Mouse (Mus musculus): ENCODE measurements around the gene Smarcal1.

Smarcal1 gene

DNA sequence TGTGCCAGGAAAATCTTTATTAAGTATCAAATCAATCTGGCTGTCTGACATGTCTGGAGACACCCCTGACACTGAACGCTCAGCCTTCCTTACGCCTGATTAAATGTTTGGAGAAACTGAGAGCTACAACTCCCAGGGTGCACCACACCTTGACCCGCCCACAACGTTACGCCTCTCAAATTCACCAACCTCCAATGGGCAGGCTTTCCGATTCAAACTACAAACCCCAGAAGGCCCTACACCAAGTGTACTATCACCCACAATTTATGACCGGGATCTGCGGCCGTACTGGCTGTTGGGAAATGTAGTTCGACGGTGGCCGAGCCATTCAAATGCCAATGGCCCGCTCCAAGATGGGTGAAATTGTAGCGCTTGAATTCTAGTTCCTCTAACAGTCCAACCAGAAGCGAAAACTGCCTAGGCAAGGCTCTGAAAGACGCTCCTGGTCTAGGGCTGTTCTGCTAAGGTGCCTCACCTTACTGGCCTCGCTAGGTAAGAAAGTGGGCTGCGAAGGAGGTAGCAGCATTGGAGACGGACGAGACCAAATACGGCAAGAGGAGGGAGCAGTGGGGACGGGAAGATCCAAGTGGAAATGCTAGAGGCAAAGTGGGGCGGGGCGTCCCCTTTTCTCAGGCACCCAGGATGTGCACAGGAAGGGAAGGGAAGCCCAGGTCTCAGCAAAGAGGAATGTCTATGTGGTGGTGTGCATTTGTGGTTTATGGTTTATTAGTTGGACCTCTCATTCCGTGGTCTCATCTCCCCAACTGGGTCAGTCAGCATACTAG is at the start of gene Smarcal1:
Gene Smarcal1, plus strand, starts transcription at position 305 of the 785 bp plus-strand sequence.
- DNase-seq: peak; percentile 92

DNA sequence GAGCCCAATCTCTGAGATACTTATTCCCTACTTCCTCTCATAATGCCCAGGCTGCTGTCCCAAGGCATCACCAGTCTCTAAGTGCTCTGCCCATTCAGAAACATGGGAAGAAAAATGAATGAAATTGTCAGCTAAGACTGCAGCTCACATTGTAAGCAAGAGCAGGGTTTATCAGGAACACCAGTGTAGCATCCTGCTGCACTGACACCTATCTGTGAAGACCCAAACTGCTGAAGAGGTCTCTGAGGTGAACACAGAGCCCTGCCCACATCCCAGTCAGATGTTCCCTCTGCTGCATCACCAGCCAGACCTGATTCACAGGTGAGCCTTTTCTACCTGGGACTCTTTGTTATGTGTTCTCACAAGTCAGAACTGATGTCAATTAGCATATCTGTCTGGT is 49.6 kb upstream of the Smarcal1 start:
- DNase-seq: no peak

DNA sequence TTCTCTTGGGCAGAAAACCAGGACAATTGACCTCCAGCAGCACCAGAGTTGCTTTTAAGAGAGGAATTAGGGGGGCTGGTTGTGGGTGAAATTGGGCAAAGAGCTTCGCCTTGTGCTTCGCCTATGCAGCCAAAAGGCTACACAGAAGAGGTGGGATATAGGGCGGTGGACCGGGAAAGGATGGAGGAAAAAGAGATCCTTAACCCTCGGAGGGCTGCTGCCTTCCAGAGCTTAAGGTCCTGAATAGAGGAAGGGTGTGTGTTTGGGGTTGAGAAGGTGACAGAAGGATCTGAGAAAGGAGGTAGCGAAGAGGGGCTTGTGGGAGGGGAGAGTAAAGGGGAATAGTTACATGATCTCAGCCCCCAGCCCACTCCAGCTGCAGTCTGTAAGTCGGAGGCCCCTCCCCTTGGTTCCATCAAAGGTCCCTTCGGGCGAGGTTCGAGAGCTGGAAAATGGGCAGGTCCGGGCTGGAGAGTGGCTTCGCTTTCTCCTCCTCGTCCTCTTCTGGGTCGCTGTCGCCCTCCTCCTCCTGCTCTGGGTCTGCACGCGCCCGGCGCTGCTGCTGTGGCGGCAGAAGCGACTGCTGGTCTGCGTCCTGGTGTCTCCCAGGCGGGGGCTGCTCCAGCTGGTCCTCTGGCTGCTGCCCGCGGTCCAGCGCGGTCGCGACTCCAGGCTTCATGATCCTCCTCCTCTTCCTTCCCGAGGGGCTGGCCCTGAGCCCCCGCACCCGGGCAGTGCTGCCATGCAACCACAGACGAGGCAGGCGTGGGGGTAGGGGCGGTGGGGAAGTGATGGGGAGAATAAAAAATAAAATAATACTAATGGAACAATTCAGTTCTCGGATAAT is 47.1 kb upstream of the Smarcal1 start:
- no peak for DNase-seq

DNA sequence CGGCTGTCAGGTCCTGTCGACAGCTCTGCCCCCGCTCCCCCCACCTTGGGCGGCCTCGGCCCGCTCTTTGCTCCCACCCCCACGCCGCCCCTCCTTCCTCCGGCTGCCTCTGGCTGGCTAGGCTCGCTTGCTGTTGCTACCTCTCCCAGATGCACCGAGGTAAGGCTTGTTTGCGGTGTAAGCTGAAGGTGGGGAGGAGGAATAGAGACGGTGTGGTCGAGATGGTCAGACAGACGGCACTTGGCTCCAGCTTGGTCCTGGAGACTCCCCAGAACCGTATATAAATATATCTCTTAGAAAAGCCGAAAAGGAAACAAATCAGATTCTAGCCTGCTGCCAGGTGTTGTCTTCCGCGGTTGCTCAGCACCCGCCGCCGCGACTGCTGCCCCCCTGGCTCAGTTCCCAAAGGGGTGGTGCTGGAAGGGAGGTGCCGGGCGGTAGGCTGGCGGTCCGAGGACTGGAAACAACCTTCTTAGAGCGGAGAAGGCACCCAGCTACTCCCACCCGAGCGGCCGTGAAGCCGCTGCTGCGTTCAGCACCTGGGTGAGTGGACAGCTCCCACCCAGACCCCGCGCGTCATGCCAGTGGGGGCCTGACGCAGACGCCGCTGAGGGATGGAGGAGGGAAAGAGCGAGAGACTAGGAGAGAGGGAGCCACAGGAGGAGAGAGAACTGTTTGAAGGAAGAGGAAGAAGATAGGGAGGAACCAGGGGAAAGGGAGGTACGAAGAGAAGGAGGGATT is 46.3 kb upstream of the Smarcal1 start, which contains the start of gene March4:
Gene March4, minus strand, starts transcription at position 320 of the 741 bp plus-strand sequence.
- DNase-seq: peak; percentile 59

DNA sequence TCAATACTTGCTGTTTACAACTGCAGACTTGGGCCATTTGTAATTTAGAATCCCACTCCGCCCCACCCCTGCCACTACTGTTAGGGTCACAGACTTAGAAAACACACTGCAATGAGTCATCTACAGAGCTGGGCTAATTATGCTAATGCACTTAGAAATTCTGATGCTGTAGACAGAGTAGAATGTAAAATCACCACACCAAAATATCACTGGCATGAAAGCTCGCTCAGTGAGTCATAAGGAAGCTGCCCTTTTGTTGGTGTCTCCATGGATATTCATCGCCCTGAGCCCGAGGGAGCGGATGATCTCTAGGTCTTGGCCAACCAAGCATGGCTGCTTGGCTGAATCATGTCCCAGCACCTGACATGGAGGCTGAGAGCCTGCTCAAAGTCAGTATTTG is 44.8 kb upstream of the Smarcal1 start:
- DNase-seq: no peak

DNA sequence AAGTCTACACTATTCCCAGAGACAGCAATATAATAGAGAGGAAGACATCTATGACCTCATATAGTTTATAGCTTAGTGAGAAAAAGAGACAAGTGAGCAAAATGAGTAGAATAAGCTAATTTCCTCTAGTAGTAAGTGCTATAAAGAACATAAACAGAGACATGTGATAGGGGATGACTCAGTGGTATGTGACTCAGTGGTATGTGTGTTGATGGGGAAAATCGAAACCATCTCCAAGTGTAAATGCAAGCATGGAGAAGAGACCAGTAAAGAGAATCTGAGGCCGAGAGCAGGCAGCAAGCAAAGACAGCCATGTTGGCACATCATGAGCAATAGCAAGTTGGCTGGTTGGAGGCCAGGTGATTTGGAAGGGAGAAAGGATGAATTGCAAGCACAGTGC is 32.7 kb upstream of the Smarcal1 start:
- DNase-seq: no peak

DNA sequence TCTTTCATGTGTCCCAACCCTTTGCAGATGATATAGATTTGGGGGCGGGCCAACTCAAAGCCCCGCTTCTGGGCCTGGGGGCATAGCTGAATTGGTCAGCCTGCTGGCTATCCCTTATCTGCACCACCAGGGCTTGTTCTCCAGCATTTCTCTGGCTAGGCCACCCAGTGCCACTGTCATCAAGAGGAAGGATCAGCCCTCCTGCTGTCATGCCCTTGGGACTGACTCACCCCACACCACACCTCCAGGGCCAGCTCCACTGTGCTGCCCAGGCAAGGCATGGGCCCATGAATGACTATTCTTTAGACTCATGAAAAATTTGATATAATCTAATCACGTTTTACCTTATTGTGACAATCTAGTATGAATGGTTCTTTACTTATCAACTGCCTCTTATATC is 26.6 kb upstream of the Smarcal1 start:
- no peak for DNase-seq

DNA sequence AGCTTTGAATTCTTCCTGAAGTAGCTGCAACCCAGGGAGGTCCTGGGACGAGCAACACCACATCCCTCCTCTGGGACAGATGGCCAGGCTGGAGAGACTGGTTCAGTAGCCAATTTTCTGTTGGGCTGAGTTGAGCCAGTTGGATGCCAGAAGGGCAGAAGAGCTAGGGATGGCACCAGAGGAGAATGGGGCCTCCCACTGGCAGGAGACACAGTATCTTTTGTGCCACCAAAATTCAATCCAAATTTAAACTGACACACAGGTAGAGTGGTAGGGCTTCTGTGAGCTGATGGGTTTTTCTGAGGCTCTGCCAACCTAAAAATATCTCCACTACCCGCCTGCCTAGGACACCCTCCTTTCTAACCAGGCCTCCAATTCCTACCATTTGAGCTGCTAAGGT is 24.4 kb upstream of the Smarcal1 start:
- DNase-seq: no peak

DNA sequence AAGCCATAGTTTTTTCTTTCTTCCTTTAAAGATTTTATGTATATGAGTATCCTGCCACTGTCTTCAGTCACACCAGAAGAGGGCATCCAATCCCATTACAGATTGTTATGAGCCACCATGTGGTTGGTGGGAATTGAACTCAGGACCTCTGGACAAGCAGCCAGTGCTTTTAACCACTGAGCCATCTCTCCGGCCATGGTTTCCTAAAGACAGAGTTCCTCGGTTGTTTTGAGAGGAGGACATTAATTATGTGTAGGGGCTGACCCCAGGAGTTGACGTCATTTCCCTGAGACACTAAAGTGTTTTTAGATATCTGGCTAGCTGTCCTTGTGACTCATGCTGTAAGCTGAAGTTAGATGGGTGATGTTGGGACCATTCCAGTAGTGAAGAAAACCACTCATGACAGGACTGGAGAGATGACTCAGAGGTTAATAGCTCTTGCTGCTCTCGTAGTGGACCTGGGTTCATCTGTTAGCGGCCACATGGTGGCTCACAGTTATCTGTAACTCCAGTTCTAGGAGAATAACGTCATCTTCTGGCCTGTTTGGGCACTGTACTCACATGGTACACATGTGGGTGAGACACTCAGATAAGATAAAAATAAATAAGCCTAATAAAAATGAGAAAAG is 18.6 kb upstream of the Smarcal1 start:
- no peak for DNase-seq

DNA sequence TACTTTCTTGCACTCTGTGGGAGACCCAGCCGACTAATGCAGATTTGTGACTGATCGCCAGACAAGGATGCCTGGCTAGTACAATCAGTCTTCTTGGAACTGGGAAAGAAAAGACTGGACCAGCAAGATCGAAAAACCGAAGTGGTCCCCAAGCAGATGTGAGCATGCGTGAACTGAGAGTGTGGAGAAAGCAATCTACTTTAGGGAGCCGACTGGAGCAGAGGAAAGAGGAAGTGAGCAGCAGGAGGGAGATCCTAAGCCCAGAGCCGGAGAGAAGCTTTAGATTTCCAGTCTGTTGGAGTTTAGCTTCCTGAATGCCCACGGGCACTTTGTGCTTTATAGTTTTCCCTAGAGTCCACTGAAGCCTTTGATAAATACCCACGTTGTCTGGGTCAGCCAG is 16.0 kb upstream of the Smarcal1 start:
- DNase-seq: no peak

DNA sequence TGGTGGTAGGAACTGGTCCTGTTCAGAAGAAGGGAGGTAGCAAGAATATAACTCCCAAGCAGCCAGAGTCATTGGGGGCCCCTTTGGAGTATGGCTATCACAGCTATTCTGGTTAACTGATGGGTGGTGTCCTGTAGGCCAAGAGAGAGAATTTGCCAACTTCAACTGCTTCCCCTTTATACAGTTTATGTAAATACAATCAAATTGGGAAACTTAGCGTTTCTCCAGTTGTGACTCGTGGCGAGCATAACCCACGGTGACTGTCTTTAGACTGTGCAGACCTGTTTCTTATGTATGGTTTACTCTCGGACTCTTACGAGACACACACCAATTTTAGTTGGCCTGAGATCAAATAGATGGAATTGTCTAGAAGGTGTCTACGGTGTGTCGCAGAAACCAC is 14.3 kb upstream of the Smarcal1 start:
- DNase-seq: no peak

DNA sequence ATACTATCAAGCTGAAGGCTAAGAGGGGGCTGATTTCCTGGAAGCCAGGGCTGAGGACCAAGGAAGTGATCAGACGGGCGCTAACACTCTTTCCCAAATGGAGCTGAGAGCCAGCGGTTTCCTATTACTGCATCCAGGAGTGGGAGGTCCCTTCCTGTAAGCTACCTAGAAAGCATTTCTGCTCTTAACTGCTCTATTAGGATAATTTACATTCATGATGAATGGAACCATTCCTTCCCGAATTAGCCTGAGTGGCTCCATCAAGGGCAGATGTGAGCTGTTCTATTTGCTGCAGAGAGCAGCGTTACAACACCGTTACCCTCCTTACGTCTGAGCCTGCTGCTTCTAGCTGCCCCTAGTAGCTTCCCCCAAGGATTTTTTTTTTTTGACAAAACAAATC is 9.0 kb upstream of the Smarcal1 start:
- no peak for DNase-seq

DNA sequence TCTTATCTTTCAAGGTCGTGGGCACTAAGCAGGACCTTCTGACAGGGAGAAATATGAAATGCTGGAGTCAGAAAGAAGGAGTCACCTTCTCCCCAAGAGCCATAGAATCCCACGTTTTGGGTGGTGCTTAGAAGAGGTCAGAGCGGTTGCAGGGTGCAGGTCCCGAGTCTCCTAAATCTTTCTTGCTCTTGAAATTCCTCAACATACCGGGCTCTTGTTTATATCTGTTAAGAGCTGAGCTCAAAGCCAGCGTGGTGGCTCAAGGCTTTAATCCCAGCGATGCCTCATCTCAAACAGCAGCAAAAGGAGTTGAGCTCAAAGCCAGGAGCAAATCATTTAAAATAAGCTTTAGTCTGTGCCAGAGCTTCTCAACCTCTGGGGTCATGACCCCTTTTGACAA is 8.4 kb upstream of the Smarcal1 start:
- DNase-seq: no peak

DNA sequence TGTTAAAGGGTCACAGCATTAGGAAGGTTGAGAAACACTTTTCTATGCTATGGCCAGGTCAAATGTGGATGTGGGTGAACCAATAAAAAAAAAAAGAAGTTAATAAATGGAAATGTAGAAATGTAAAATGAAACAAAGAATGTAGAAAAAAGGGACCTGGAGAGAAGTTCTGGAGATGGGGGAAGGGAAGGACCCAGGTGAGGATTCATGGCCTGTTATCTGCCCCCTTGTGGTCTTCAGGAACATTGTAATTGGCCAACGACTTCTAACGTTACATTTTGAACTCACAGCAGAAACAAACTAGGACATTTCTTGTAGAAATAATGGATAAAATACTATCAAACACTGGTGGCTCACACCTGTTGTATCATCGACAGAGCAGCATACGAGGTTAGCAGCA is 7.9 kb upstream of the Smarcal1 start:
- no peak for DNase-seq

DNA sequence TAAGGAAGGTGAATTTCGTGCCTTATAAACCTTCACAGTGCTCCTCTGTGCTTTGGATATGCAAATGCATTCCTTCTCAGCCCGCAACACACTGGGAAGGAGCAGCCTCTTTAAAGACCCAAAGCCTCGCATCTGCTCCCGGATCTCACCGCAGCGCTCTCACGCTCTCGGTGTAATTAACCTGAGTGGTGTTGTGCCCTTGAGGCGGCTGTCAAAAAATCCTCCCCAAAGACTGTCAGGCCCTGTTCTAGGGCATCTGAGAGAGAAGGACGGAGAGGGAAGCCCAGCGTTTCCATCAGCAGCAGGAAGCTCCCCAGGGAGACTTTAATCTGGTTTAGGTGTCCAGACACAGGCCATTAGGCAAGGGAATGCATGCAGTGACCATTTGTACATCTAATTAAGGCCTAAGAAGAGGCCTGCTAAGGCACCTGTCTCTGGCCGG is 5.5 kb upstream of the Smarcal1 start:
- DNase-seq: no peak

DNA sequence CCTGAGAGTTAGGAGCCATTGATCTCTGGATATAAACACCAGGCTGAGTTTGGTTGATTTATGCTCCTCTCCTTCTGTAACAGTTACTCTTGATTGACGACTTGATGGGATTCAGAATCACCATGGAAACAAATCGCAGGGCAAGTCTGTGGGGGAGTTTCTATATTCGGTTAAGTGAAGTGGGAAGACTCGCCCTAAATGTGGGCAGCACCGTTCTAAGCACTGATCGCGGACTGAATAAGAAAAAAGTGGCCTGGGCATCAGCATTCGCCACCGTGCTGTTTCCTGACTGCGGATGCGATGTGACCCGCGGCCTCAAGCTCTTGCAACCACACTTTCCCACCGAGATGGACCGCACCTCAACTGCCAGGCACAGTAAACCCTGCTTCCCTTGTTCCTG is 4.7 kb upstream of the Smarcal1 start:
- DNase-seq: no peak

DNA sequence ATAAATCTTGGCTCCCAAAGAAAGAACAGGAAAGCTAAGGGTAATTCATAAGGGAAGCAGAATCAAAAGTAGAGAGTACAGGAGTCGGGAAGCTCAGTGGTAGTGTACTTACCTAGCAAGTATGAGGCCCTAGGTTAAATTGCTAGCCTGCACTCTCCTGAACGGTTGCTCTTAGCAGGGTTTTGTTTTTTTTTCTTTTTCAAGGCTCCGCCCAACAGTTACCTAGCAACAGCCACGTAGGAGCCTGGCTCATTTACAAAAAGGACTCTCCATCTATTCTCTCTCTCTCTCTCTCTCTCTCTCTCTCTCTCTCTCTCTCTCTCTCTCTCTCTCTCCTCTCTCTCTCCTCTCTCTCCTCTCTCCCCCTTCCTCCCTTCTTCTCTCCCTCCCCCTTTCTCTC is 4.2 kb upstream of the Smarcal1 start:
- DNase-seq: no peak

DNA sequence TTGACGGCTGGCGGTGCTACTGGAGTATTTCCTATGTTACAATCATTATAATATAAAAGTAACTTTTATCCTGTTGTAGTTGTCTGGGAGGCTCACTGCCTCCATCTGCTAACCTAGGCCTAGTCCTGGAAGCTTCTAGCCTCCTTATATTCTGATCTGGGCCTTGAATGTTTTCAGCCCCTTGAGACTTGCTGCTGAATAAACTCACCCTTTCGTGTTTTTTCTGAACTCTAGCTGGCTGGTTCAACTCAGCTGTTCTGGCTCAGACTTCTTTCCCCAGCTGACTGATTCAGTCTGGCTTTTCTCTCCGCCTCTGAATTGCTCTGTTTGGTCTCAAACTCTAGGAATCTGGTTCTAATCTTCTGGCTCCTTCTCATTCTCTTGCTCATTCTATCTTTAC is 855 bp downstream of the Smarcal1 start:
- no peak for DNase-seq

DNA sequence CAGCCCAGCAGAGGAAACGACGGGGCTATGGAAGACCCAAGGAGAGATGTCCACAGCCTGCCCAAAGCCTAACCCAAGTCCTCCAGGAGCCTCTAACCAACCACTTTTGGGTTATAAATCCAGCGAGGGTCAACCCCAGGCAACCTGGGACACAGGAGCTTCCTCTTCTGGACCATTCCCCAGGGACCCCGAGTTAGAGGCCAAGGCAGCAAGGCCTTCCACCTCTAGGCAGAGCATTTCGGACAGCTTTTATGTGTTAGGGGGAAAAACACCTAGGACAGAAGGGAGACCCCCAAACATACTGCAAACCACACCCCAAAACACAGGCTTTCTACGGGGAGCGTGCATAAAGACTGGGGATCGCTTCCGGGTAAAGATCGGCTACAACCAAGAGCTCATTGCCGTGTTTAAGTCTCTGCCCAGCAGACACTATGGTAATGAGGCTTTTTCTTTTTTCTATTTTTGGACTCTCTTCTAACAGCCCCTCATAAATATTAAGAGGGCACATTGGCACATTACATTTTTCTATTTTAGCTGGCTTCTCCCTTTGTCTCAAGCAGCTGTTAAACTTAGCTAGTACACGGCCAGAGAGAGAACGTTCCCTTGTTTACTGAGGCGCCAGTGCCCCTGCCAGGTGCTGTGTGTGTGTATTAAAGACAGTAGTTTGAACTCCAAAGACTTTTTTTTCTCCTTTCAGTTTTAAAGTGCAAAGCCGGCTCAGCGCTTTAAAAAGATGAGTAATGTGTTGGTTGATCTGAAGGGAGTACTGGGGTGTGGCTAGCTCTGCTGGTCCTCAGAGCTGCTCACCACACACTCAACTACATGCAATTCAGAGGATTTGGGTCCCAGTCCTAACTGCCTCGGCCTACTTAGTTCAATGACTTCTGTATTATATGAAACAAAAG is 3.2 kb downstream of the Smarcal1 start:
- DNase-seq: no peak

DNA sequence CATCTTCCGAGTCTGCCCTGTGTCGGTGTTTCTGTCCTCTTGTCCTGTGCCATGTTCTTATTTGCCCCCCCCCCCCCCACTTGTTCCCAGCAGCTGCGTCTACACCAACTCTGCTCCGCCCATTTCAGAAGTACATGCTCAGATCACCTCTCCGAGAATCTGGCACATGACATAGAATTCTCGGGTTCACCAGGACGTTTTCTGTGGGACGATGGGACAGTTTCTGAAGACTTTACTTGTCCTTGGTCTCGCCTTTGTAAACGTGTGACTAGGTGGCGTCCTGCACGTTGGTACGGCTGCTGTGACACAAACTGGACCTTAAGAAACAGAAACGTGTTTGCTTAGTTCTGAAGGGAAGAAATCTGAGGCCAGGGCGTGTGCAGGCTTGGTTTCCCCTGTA is 4.5 kb downstream of the Smarcal1 start:
- no peak for DNase-seq

DNA sequence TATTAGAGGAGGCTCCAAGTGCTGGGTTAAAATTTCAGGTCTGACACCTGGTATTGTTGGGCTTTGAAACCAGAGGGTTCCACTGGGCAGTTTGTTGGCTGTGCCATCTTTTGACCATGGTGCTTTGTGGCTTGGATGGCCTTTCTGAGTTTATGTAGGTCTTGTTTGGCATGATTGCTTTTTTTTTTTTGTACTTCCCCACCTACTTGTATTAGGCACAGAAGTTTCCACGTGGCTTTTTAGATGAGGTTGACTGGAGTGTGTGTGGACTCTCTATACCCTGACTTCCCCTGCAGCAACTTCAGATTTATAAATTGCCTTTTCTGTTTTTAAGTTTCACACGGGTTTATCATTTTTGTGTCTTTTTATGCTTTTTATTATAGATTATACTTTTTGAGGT is 5.7 kb downstream of the Smarcal1 start:
- DNase-seq: no peak

DNA sequence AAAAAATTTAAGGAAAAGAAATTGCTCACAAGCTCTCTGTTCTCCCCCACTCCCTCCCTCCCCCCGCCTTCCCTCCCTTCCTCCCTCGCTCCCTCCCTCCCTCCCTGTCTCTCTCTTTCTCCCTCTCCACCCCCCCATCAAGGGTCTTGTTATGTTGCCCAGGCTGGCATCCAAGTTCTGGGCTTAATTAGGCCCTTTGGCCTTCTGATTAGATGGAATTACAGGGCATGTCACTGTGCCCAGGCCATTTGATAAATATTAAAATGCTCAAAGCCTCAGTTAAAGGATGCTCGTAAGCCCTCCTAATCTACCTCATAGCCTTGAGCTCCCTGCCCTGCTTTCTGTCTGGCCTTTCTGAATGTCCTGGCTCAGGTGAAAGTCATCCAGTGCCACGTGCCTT is 7.6 kb downstream of the Smarcal1 start:
- DNase-seq: no peak

Data from liver (tissue).